Mouse (Mus musculus) layer of hippocampus, postnatal 10 days (tissue): Measurements from ENCODE around the gene Zdhhc8. TPM values are rescaled to one million over a fixed set of nuclear protein-coding genes. Genes with fewer than 3 reads are reported as not detected.

Experiments used
- DNase-seq, 2 experiments: peaks; one replicate each; pipeline ENCODE4 v3.0.0; 2021; ENCODE audit warnings: low spot score in 2 of 2
- long read RNA-seq: library from polyadenylated mRNA; stranded (forward); transcript quantifications from one replicate; pipeline ENCODE4 v2.0.0, GENCODE M21; 2023
- total RNA-seq, 2 experiments: library from RNA; stranded (reverse); gene quantifications; 2 replicates each; pipeline ENCODE4 v1.2.3; 2021

Zdhhc8 gene
- total RNA-seq, result 10 to 100 TPM; 73.9 to 75.1 TPM
- long read RNA-seq, full-length matches to known transcripts, result 17 of 40 reads
- long read RNA-seq, partial matches to known transcripts, result 8 of 40 reads
- long read RNA-seq, other reads (novel, unspliced or antisense), result 15 of 40 reads

- DNase-seq, result peak; percentile 72 to 81
Measured at GRCm38 (mm10) chr16:18234671-18235388, at the start of gene Zdhhc8. TSS of gene Zdhhc8 (minus strand) at chr16:18235136.

DNA sequence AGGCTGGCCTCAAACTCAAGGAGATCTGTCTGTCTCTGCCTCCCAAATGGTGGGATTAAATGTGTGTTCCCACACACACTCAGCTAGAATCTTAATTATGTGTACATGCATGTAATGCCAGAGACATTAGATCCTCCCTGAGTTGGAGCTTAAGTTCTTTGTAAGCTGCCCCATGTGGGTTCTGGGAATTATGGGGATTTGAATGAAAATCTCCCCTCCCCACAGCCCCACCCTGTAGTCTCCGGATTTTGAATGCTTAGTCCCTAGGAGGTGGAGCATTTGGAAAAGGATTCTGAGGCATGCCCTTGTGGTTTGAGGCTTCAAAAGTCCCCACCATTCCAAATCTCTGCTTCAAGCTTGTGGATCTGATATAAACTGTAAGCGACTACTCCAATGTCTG is 40.2 kb upstream of the Zdhhc8 start:
- no peak for DNase-seq

GRCm38 (mm10) chr16:18268182-18268581 is 33.2 kb upstream of the Zdhhc8 start:
- DNase-seq, result no peak

GRCm38 (mm10) chr16:18265024-18265423 is 30.1 kb upstream of the Zdhhc8 start:
- DNase-seq, result no peak

DNA sequence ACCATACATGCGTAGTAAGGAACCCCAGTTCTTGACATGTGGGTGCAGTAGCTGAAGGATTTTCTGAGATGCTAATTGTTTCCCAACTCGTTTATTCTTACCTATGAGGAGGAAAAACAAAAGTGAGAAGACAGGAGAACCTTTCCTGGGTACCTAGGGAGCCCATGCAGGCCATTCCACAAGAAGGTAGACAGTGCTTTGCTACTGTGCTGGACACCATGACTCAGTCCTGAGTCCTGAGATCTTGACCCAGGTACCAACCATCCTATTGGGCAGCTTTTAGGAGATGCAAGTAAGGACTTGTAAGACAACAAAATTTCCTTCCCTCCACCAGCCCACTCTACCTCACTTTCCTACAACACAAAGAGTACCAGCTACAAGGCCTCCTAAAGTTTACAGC is 23.3 kb upstream of the Zdhhc8 start, which contains the start of gene Gm49776:
Gm49776 (minus strand) TSS at position 101 of the 400 bp plus-strand sequence.
- DNase-seq, result no peak

- no peak for DNase-seq
Measured at GRCm38 (mm10) chr16:18253866-18254265, 18.9 kb upstream of the Zdhhc8 start.

DNA sequence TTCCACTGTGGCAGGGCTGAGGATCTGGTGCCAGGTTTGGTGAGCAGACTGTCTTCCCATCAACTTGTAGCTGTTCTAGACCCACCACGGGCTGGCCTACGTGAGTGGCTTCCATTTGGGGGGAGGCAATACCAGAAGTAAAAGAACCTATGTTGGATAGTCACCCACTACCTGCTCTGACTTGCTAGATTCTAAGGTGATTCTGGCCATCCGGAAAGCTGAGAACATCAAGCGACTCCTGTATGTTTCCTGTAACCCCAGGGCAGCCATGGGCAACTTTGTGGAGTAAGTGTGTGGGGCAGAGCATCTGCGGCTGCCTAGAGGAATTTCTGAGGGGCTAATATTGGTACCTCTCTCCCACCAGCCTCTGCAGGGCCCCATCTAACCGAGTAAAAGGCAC is 17.8 kb upstream of the Zdhhc8 start:
- no peak for DNase-seq

DNA sequence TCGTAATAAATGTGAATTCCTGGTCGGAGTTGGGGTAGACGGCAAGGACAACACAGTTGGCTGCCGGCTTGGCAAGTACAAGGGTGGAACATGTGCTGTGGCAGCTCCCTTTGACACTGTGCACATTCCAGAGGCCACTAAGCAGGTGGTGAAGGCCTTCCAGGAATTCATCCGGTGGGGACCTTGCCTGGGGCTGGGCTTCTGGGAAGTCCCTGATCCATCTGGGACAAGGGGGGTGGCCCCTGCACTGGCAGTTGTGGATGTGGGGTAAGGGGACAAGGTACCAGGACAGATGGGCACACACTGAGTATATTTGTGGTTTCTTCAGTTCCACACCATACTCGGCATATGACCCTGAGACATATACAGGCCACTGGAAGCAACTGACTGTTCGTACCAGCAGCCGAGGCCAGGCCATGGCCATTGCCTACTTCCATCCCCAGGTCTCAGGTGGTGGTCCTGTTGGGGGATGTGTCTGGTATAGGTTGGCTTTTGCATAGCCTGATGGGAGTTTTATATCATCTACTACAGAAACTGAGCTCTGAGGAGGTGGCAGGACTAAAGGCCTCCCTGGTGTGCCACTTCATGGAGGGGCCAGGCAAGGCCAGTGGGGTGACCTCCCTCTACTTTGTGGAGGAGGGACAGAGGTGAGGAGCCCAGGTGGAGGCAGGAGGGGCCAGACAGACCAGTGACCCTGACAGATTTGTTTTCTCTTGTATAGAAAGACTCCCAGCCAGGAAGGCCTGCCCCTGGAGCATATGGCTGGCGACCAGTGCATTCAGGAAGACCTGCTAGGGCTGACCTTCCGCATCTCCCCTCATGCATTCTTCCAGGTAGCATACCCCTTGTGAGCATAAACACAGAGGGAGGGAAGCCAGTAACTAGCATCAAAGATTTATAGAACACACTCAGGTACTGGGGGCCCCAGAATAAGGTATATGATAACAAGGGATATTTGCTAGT is 16.2 kb upstream of the Zdhhc8 start:
- DNase-seq, result no peak

DNA sequence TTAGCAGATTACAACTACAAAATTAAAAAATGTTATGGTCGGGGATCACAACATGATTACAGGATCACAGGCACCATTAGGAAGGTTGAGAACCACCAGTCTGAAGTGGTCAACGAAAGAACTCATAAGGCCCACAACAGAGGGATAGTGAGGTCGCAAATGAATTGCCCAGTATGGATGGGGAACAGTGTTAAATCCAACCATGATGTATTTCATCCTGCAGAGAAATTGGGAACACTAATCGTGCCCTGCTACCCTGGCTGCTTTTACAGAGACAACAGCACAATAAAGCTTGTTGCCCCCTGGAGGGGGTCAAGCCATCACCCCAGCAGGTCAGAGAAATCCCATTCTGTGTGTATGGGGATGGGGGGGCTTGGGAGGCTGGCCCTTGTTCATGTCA is 15.3 kb upstream of the Zdhhc8 start:
- no peak for DNase-seq

DNA sequence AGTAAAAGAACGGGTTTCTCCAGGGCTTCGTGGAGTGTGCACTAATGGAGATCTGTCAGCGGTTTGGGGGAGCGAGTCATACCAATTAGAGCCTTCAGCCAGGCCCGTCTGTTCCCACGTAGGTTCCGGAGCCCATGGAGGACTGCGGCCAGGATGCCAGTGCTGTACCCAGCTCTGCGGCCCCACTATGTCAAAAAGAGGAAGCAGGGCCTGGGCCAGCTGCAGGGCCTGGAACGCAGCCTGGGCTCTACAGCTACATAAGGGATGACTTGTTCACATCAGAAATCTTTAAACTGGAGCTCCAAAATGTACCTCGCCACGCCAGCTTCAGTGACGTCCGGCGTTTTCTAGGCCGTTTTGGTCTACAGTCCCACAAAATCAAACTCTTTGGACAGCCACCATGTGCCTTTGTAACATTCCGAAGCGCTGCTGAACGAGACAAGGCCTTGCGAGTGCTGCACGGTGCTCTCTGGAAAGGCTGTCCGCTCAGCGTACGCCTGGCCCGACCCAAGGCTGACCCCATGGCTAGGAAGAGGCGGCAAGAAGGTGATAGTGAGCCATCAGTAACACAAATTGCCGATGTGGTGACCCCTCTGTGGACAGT is 14.5 kb upstream of the Zdhhc8 start:
- peak; percentile 58 to 66 for DNase-seq

DNA sequence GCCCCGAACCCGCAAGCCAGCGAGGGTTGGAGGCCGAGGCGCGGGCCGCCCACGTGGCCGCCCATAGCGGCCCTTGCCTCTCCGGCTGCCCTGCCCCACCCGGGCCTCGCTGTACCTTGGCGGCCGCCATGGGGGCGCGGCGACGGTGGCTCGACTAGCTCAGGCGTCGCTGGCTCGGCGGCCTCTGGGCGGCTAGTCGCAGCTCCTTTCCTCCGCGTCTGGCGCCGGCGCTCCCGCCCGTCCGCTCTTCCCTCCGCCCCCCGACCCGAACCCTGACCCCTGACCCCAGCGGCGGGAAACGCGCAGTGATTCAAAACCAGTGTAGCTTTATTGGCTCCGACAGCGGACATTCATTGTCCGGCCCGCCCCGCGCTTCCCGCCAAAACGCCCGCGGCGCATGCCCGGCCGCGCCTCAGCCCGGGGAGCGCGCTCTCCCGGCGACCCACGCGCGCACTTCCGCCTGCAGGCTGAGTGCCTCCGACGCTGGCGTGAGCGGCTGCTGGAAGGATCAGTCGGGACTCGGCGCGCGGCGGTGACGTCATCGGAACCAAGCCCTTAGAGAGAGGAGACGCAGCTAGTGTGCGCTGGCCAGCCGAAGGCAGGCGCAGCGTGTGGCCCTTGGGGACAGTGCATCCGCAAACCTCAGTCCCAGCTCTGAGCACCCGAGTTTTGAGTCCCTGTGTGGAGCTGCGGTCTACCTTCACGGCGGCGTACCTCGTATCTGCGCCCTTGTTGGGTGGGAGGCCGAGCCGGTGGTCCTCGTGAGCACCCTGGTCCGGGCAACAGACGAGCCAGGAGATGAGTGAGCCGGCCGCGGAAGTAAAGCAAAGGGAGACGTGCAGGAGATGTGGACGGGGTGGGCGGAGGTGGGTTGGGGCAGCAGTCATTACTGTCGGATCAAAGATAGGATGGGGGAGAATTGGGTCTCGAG is 13.8 kb upstream of the Zdhhc8 start, which contains the start of the genes Trmt2a and Ranbp1:
Trmt2a (plus strand) TSS at position 247 of the 931 bp plus-strand sequence.
Ranbp1 (minus strand) TSS at position 300 of the 931 bp plus-strand sequence.
- DNase-seq, result peak; percentile 99 to 100

DNA sequence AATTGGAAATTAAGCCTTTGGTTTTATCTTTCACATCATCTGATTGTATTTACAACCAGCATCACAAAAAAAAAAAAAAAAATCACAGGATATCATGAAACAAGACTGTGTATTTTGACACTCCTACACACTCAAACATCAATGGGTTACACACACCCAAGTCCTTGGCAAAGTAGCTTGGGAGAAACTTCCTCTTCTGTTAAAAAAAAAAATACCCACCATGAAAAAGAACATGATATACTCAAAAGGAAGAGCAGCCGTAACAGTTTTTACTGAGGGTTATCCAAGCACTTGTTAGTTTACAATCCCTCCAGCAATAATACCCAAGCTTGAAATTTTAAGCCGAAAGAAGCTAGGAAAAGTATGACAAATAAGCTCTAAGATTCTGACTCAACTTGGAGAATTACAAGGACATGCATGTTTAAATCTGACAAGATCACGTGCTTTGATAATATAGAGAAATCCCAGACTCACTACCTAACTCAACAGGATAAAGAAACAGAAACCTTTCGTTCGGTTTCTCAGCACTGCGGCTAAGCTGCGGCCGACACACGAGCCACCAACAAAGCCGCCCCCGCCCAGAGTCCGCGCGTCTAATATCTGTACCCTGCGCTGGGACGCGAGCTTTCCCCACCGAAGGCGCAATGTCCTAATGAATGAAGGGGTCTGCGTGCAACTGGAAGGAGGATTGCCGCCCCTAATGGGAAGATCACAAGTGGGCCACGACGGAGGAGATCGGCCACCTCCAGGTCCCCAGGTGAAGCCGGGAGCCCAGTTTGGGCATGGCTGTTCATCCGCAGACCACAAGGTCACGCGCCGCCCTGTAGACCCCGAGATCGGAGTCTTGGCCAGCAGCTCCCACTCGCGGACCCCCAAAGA is 12.8 kb upstream of the Zdhhc8 start:
- no peak for DNase-seq

DNA sequence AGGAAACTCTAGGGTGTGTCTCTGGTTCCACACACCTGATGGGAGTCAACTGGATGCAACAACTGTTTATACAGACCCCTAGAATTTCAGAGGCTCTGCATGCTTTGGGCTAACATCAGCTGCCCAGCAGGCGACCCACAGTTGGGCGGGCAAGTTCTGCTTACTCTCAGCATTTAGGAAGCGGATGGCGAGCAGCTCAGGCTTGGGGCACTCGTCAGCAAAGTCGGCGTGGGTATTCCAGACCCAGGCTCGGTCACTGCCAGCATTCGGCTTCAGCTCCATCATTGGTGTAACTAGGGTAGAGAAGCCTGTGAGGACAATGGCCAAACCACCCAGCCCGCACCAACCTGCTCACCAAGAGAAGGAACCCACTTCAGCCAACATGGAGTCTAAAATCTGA is 6.6 kb upstream of the Zdhhc8 start:
- no peak for DNase-seq

- no peak for DNase-seq
Measured at GRCm38 (mm10) chr16:18236676-18237501, 2.0 kb upstream of the Zdhhc8 start.

GRCm38 (mm10) chr16:18235389-18236065 is 591 bp upstream of the Zdhhc8 start:
- peak; percentile 67 to 78 for DNase-seq

- DNase-seq, result peak in 1 of 2 experiments; percentile 35
Measured at GRCm38 (mm10) chr16:18233919-18234670, 841 bp downstream of the Zdhhc8 start.

GRCm38 (mm10) chr16:18233451-18233850 is 1.5 kb downstream of the Zdhhc8 start:
- DNase-seq, result no peak
